Mouse (Mus musculus) kidney, embryonic 15.5 days (tissue): ENCODE measurements at regions not wholly inside any gene's neighbourhood (a gene's known extent, or its start where the extent isn't known, plus 50 kb on each side); places are given as distances from the start of the nearest gene placed in this dataset.
A peak's percentile ranks its signal among the peaks of the same experiment; 100 is the strongest.

ENCODE experiments used
- ATAC-seq: fragments of 200-750 bp; cut with Nextera tagmentation; replicated peaks from 2 replicates; pipeline ENCODE4 v1.8.0; 2017; ENCODE audit warnings: moderate TSS enrichment; ENCODE audit not compliant: low FRiP score
- H3K27ac ChIP-seq: fragments of 300-500 bp; sonication (generic); 2 replicates; pipeline ENCODE4 v1.5.1; 2015; ENCODE audit warnings: mild to moderate bottlenecking, inconsistent platforms
- H3K27me3 ChIP-seq: fragments of 300-500 bp; sonication (generic); 2 replicates; pipeline ENCODE4 v1.6.1; 2015; ENCODE audit warnings: inconsistent platforms
- H3K36me3 ChIP-seq: fragments of 300-500 bp; sonication (generic); 2 replicates; pipeline ENCODE4 v1.6.1; 2015; ENCODE audit warnings: inconsistent platforms
- H3K4me1 ChIP-seq: fragments of 300-500 bp; sonication (generic); 2 replicates; pipeline ENCODE4 v1.6.1; 2015; ENCODE audit warnings: inconsistent platforms
- H3K4me2 ChIP-seq: fragments of 300-500 bp; sonication (generic); 2 replicates; pipeline ENCODE4 v1.6.1; 2015; ENCODE audit warnings: moderate library complexity, mild to moderate bottlenecking, inconsistent platforms
- H3K4me3 ChIP-seq: fragments of 300-500 bp; sonication (generic); replicated peaks from 2 replicates; pipeline ENCODE4 v1.5.1; 2015; ENCODE audit warnings: mild to moderate bottlenecking, inconsistent platforms
- H3K9ac ChIP-seq: fragments of 300-500 bp; sonication (generic); 2 replicates; pipeline ENCODE4 v1.6.1; 2015; ENCODE audit warnings: mild to moderate bottlenecking, inconsistent platforms
- H3K9me3 ChIP-seq: fragments of 300-500 bp; sonication (generic); replicated peaks from 2 replicates; pipeline ENCODE4 v1.6.1; 2016; ENCODE audit warnings: inconsistent platforms
- WGBS: fragments of 180-500 bp; shearing (Covaris S2); methylation state at CpG from one replicate; pipeline ENCODE4 v1.1.7; 2015; ENCODE audit warnings: mixed read lengths; 5-methylcytosine and 5-hydroxymethylcytosine counted together

- peaks cover 9% of the 10 kb centered on the region for H3K4me1 ChIP-seq
- H3K9ac ChIP-seq, result no peak overlapping the region
- no peaks in the 10 kb centered on the region for H3K36me3 ChIP-seq
- H3K4me2 ChIP-seq, result no peak overlapping the region
- H3K4me3 ChIP-seq, result no peak overlapping the region
- H3K9me3 ChIP-seq, result no peaks in the 10 kb centered on the region
- WGBS, result 76% methylated on average over 4 of the region's 4 CpGs
- ATAC-seq, result no peak
- no peaks in the 10 kb centered on the region for H3K27me3 ChIP-seq
- no peak overlapping the region for H3K27ac ChIP-seq
These were observed 57.4 kb upstream of the Cpeb4 start for GRCm38 (mm10) chr11:31814616-31815015.

- H3K4me3 ChIP-seq, result no peak overlapping the region
These were observed 56.0 kb upstream of the Cpeb4 start for GRCm38 (mm10) chr11:31815855-31816488.

DNA sequence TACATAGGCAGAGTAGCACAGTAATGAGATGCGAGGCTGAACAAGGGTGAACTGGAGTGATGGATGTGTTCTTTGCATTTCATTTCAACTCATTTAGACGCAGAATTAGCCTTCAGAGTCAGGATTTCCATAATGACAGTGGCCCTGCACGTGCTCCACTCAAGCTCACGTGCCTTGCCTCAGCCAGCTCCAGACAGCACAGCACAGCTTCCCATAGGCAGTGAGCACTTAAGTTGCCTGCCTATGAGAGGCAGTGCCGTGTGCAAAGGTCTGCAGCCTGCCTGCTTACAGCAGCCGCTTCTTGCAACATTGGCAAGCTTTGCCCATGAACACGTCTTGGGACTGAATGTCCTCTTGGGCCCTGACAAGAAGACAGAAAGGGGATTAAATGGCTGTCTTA lies 54.0 kb upstream of the Cpeb4 start:
- H3K4me1 ChIP-seq, result peaks cover 17% of the 10 kb centered on the region
- no peak overlapping the region for H3K9ac ChIP-seq
- no peaks in the 10 kb centered on the region for H3K9me3 ChIP-seq
- no peak for ATAC-seq
- H3K27ac ChIP-seq, result no peak overlapping the region
- no peak overlapping the region for H3K4me3 ChIP-seq
- no peaks in the 10 kb centered on the region for H3K27me3 ChIP-seq
- 80% methylated on average over 7 of the region's 7 CpGs for whole genome bisulfite sequencing
- no peaks in the 10 kb centered on the region for H3K36me3 ChIP-seq
- H3K4me2 ChIP-seq, result no peak overlapping the region

More at GRCm38 (mm10) chr11:31815855-31816488, 56.0 kb upstream of the Cpeb4 start:
- H3K9ac ChIP-seq, result no peak overlapping the region
- WGBS, result 52% methylated on average over 12 of the region's 12 CpGs
- H3K9me3 ChIP-seq, result no peaks in the 10 kb centered on the region
- H3K27ac ChIP-seq, result no peak overlapping the region
- no peak for ATAC-seq
- no peaks in the 10 kb centered on the region for H3K36me3 ChIP-seq
- no peak overlapping the region for H3K4me2 ChIP-seq
- no peaks in the 10 kb centered on the region for H3K4me1 ChIP-seq
- no peaks in the 10 kb centered on the region for H3K27me3 ChIP-seq

- no peak overlapping the region for H3K27ac ChIP-seq
- WGBS, result 89% methylated on average over 4 of the region's 4 CpGs
- H3K27me3 ChIP-seq, result no peaks in the 10 kb centered on the region
- no peak overlapping the region for H3K4me2 ChIP-seq
- H3K9me3 ChIP-seq, result no peaks in the 10 kb centered on the region
- H3K4me3 ChIP-seq, result no peak overlapping the region
- no peak for ATAC-seq
- H3K9ac ChIP-seq, result no peak overlapping the region
- peaks cover 29% of the 10 kb centered on the region for H3K4me1 ChIP-seq
- no peaks in the 10 kb centered on the region for H3K36me3 ChIP-seq
These were observed 52.0 kb upstream of the Cpeb4 start for GRCm38 (mm10) chr11:31819964-31820363.

- peak; percentile 74 for ATAC-seq
- Histone ChIP-seq H3K9me3 (no peaks in the 10 kb centered on the region), H3K27me3 (no peaks in the 10 kb centered on the region), H3K36me3 (no peaks in the 10 kb centered on the region), H3K27ac (peak overlapping the region; percentile 63; the same call in 1 of the 2 replicates), H3K4me1 (peaks cover 29% of the 10 kb centered on the region), H3K9ac (no peak overlapping the region), H3K4me2 (no peak overlapping the region), H3K4me3 (no peak overlapping the region)
- 42% methylated on average over 12 of the region's 12 CpGs for WGBS
These were observed 50.3 kb upstream of the Cpeb4 start for GRCm38 (mm10) chr11:31821479-31822411.
